Mouse (Mus musculus): ENCODE measurements around the gene Eng. TPM values are rescaled to one million over a fixed set of nuclear protein-coding genes. Genes with fewer than 3 reads are reported as not detected.

The Eng gene
- total and polyA plus RNA-seq, 3 experiments: 113 to 239 (median 122) TPM

- 94% methylated on average over 14 of the region's 14 CpGs for WGBS
- Histone ChIP-seq H3K27ac (no peak overlapping the region), H3K4me3 (no peak overlapping the region)
Observed at GRCm38 (mm10) chr2:32692496-32692895, 46.1 kb downstream of the Eng start.

GRCm38 (mm10) chr2:32693282-32693681, 46.9 kb downstream of the Eng start:
- intact Hi-C loops (cut with DNase I): no loop called here
- H3K27ac ChIP-seq: peak overlapping the region; percentile 84
- DNase-seq: no peak
- no peaks in the 10 kb centered on the region for H3K79me2 ChIP-seq (replicated peaks; ENCODE audit: control insufficient read depth, insufficient read depth, low read length)
- H3K4me1 ChIP-seq (ENCODE audit: control insufficient read depth, insufficient read depth, low read length): peaks cover 3% of the 10 kb centered on the region
- H3K36me3 ChIP-seq (ENCODE audit: control insufficient read depth, insufficient read depth, low read length): no peaks in the 10 kb centered on the region
- H3K4me3 ChIP-seq: peak overlapping the region; percentile 95
- H3K9ac ChIP-seq (ENCODE audit: low read depth, low read length): peak overlapping the region; percentile 87
- H3K27me3 ChIP-seq (ENCODE audit: control insufficient read depth, insufficient read depth, low read length): no peaks in the 10 kb centered on the region
- WGBS: 17% methylated on average over 7 of the region's 7 CpGs
- TF ChIP-seq CTCF (IDR thresholded peaks at IDR 0.05) (no peak), EP300 (IDR thresholded peaks at IDR 0.05; ENCODE audit: insufficient read depth, low read depth, low read length) (no peak), POLR2A (IDR thresholded peaks at IDR 0.05; ENCODE audit: insufficient read depth, low read depth, low read length) (no peak)

More at GRCm38 (mm10) chr2:32692496-32692895, 46.1 kb downstream of the Eng start:
- Histone ChIP-seq H3K36me3 (ENCODE audit: control insufficient read depth, insufficient read depth, low read length) (no peaks in the 10 kb centered on the region), H3K9ac (ENCODE audit: low read depth, low read length) (no peak overlapping the region), H3K4me1 (ENCODE audit: control insufficient read depth, insufficient read depth, low read length) (peaks cover 3% of the 10 kb centered on the region), H3K79me2 (replicated peaks; ENCODE audit: control insufficient read depth, insufficient read depth, low read length) (no peaks in the 10 kb centered on the region), H3K27me3 (ENCODE audit: control insufficient read depth, insufficient read depth, low read length) (no peaks in the 10 kb centered on the region)
- TF ChIP-seq POLR2A (IDR thresholded peaks at IDR 0.05; ENCODE audit: insufficient read depth, low read depth, low read length): no peak
- no peak for TF ChIP-seq EP300 (IDR thresholded peaks at IDR 0.05; ENCODE audit: insufficient read depth, low read depth, low read length)
- TF ChIP-seq CTCF (IDR thresholded peaks at IDR 0.05): no peak
- intact Hi-C loops (cut with DNase I): no loop called here
- no peak for DNase-seq

- peak overlapping the region; percentile 87 for H3K9ac ChIP-seq (ENCODE audit: low read depth, low read length)
- H3K27me3 ChIP-seq (ENCODE audit: control insufficient read depth, insufficient read depth, low read length): no peaks in the 10 kb centered on the region
- 1% methylated on average over 51 of the region's 51 CpGs for WGBS
- TF ChIP-seq EP300 (IDR thresholded peaks at IDR 0.05; ENCODE audit: insufficient read depth, low read depth, low read length) (peak; percentile 45; the same call in 1 of the 2 replicates), POLR2A (IDR thresholded peaks at IDR 0.05; ENCODE audit: insufficient read depth, low read depth, low read length) (peak; percentile 85), CTCF (IDR thresholded peaks at IDR 0.05) (peak; percentile 90)
- intact Hi-C loops (cut with DNase I): no loop called here
- H3K4me1 ChIP-seq (ENCODE audit: control insufficient read depth, insufficient read depth, low read length): peaks cover 3% of the 10 kb centered on the region
- no peaks in the 10 kb centered on the region for H3K79me2 ChIP-seq (replicated peaks; ENCODE audit: control insufficient read depth, insufficient read depth, low read length)
- no peaks in the 10 kb centered on the region for H3K36me3 ChIP-seq (ENCODE audit: control insufficient read depth, insufficient read depth, low read length)
- H3K4me3 ChIP-seq: peak overlapping the region; percentile 95
- peak; percentile 94 to 95 for DNase-seq
- peak overlapping the region; percentile 84 for H3K27ac ChIP-seq
Observed at GRCm38 (mm10) chr2:32693823-32694411, 47.5 kb downstream of the Eng start.

GRCm38 (mm10) chr2:32694691-32695090, 48.3 kb downstream of the Eng start:
- DNase-seq: no peak
- no peak for TF ChIP-seq CTCF (IDR thresholded peaks at IDR 0.05)
- no peak for TF ChIP-seq POLR2A (IDR thresholded peaks at IDR 0.05; ENCODE audit: insufficient read depth, low read depth, low read length)
- no peak for TF ChIP-seq EP300 (IDR thresholded peaks at IDR 0.05; ENCODE audit: insufficient read depth, low read depth, low read length)
- 81% methylated on average over 12 of the region's 12 CpGs for WGBS
- no peaks in the 10 kb centered on the region for H3K27me3 ChIP-seq (ENCODE audit: control insufficient read depth, insufficient read depth, low read length)
- peak overlapping the region; percentile 95 for H3K4me3 ChIP-seq
- H3K36me3 ChIP-seq (ENCODE audit: control insufficient read depth, insufficient read depth, low read length): no peaks in the 10 kb centered on the region
- no peak overlapping the region for H3K9ac ChIP-seq (ENCODE audit: low read depth, low read length)
- intact Hi-C loops (cut with DNase I): no loop called here
- peaks cover 2% of the 10 kb centered on the region; the same call in 1 of the 2 replicates for H3K4me1 ChIP-seq (ENCODE audit: control insufficient read depth, insufficient read depth, low read length)
- H3K27ac ChIP-seq: peak overlapping the region; percentile 84; the same call in 1 of the 2 replicates
- H3K79me2 ChIP-seq (replicated peaks; ENCODE audit: control insufficient read depth, insufficient read depth, low read length): no peaks in the 10 kb centered on the region

GRCm38 (mm10) chr2:32699680-32700079, 53.3 kb downstream of the Eng start:
- no peaks in the 10 kb centered on the region for H3K27me3 ChIP-seq (ENCODE audit: control insufficient read depth, insufficient read depth, low read length)
- 86% methylated on average over 6 of the region's 6 CpGs for WGBS
- intact Hi-C loops (cut with DNase I): no loop called here

GRCm38 (mm10) chr2:32700966-32701743, 54.8 kb downstream of the Eng start:
- Histone ChIP-seq H3K4me3 (no peak overlapping the region), H3K36me3 (ENCODE audit: control insufficient read depth, insufficient read depth, low read length) (no peaks in the 10 kb centered on the region), H3K4me1 (ENCODE audit: control insufficient read depth, insufficient read depth, low read length) (no peaks in the 10 kb centered on the region), H3K27me3 (ENCODE audit: control insufficient read depth, insufficient read depth, low read length) (no peaks in the 10 kb centered on the region), H3K79me2 (replicated peaks; ENCODE audit: control insufficient read depth, insufficient read depth, low read length) (no peaks in the 10 kb centered on the region), H3K27ac (no peak overlapping the region), H3K9ac (ENCODE audit: low read depth, low read length) (no peak overlapping the region)
- TF ChIP-seq POLR2A (IDR thresholded peaks at IDR 0.05; ENCODE audit: insufficient read depth, low read depth, low read length): no peak
- 79% methylated on average over 14 of the region's 14 CpGs for WGBS
- intact Hi-C loops (cut with DNase I): no loop called here
- DNase-seq: no peak

More at GRCm38 (mm10) chr2:32699680-32700079, 53.3 kb downstream of the Eng start:
- H3K79me2 ChIP-seq (replicated peaks; ENCODE audit: control insufficient read depth, insufficient read depth, low read length): no peaks in the 10 kb centered on the region
- no peak for DNase-seq
- no peak overlapping the region for H3K9ac ChIP-seq (ENCODE audit: low read depth, low read length)
- no peak overlapping the region for H3K27ac ChIP-seq
- H3K4me1 ChIP-seq (ENCODE audit: control insufficient read depth, insufficient read depth, low read length): no peaks in the 10 kb centered on the region
- H3K36me3 ChIP-seq (ENCODE audit: control insufficient read depth, insufficient read depth, low read length): no peaks in the 10 kb centered on the region
- TF ChIP-seq POLR2A (IDR thresholded peaks at IDR 0.05; ENCODE audit: insufficient read depth, low read depth, low read length) (no peak), CTCF (IDR thresholded peaks at IDR 0.05) (no peak), EP300 (IDR thresholded peaks at IDR 0.05; ENCODE audit: insufficient read depth, low read depth, low read length) (no peak)
- no peak overlapping the region for H3K4me3 ChIP-seq

Measured in heart, adult 2 months (tissue).